Mouse (Mus musculus): ENCODE results near the gene Pck1. TPM values are rescaled to one million over a fixed set of nuclear protein-coding genes. Genes with fewer than 3 reads are reported as not detected.

Pck1 gene
- polyA plus RNA-seq, 1 experiment: 16.4 TPM

- Histone ChIP-seq H3K4me1 (ENCODE audit: control insufficient read depth, insufficient read depth, low read length) (no peaks in the 10 kb centered on the region), H3K4me3 (replicated peaks; ENCODE audit: control insufficient read depth, low read depth, low read length) (no peak overlapping the region), H3K27ac (ENCODE audit: control insufficient read depth, insufficient read depth, low read depth, low read length, poor library complexity) (no peak overlapping the region)
- TF ChIP-seq CTCF (IDR thresholded peaks at IDR 0.05; ENCODE audit: control insufficient read depth, insufficient read depth, low read length): no peak
- TF ChIP-seq POLR2A (IDR thresholded peaks at IDR 0.05; ENCODE audit: borderline replicate concordance, control insufficient read depth, low read depth, low read length): no peak
- 87% methylated on average over 14 of the region's 14 CpGs for WGBS
Measured at GRCm38 (mm10) chr2:173205563-173206099, 52.8 kb downstream of the Pck1 start.

GRCm38 (mm10) chr2:173207051-173207450 lies 54.2 kb downstream of the Pck1 start:
- no peak for TF ChIP-seq POLR2A (IDR thresholded peaks at IDR 0.05; ENCODE audit: borderline replicate concordance, control insufficient read depth, low read depth, low read length)
- no peak for TF ChIP-seq CTCF (IDR thresholded peaks at IDR 0.05; ENCODE audit: control insufficient read depth, insufficient read depth, low read length)
- WGBS: 87% methylated on average over 3 of the region's 3 CpGs
- no peak overlapping the region for H3K4me3 ChIP-seq (replicated peaks; ENCODE audit: control insufficient read depth, low read depth, low read length)
- H3K27ac ChIP-seq (ENCODE audit: control insufficient read depth, insufficient read depth, low read depth, low read length, poor library complexity): no peak overlapping the region
- H3K4me1 ChIP-seq (ENCODE audit: control insufficient read depth, insufficient read depth, low read length): no peaks in the 10 kb centered on the region

Other genes with a start within 250 kb of the Pck1 start
- gene Bmp7, start 212.7 kb upstream of the Pck1 start, polyA plus RNA-seq (2011; ENCODE audit: insufficient read depth, insufficient read length, low replicate concordance, missing spikeins): 0.55 TPM in 1 of 2 replicates, not detected in the other
- gene Spo11, start 175.3 kb upstream of the Pck1 start, polyA plus RNA-seq (2011; ENCODE audit: insufficient read depth, insufficient read length, low replicate concordance, missing spikeins): 0.70 TPM in 1 of 2 replicates, not detected in the other
- gene Rae1, start 152.9 kb upstream of the Pck1 start, polyA plus RNA-seq (2011; ENCODE audit: insufficient read depth, insufficient read length, low replicate concordance, missing spikeins): 55.2 and 61.5 TPM in 2 replicates
- gene Rbm38, start 132.6 kb upstream of the Pck1 start, polyA plus RNA-seq (2011; ENCODE audit: insufficient read depth, insufficient read length, low replicate concordance, missing spikeins): 204 and 219 TPM in 2 replicates
- not detected in 2 replicates for gene Ctcfl, start 33.5 kb upstream of the Pck1 start, polyA plus RNA-seq (2011; ENCODE audit: insufficient read depth, insufficient read length, low replicate concordance, missing spikeins)
- gene Zbp1, start 65.9 kb downstream of the Pck1 start, polyA plus RNA-seq (2011; ENCODE audit: insufficient read depth, insufficient read length, low replicate concordance, missing spikeins): 8.1 and 9.1 TPM in 2 replicates
- gene Pmepa1, start 123.5 kb downstream of the Pck1 start, polyA plus RNA-seq (2011; ENCODE audit: insufficient read depth, insufficient read length, low replicate concordance, missing spikeins): 2.5 and 12.5 TPM in 2 replicates

Data from bone marrow, adult 2 months (tissue).